Mouse (Mus musculus): ENCODE results near the gene Krt15.

GRCm38 (mm10) chr11:100168071-100168470 lies 32.3 kb upstream of the Krt15 start:
- TF ChIP-seq CTCF (IDR thresholded peaks at IDR 0.05; ENCODE audit: borderline replicate concordance, extremely low read depth, insufficient read depth, insufficient read length) (no peak), POLR2A (IDR thresholded peaks at IDR 0.05; ENCODE audit: borderline replicate concordance, extremely low read depth, insufficient read depth, insufficient read length, poor library complexity, severe bottlenecking) (no peak)

All from brain, embryonic 14.5 days (tissue).